Mouse (Mus musculus): Measurements from ENCODE around the gene Cemip2.

GRCm38 (mm10) chr19:21789676-21790075, 11.5 kb downstream of the Cemip2 start:
- TF ChIP-seq CTCF (IDR thresholded peaks at IDR 0.05; ENCODE audit: low read depth, low read length): no peak
- no peak for TF ChIP-seq GATA1 (IDR thresholded peaks at IDR 0.05; ENCODE audit: borderline replicate concordance, low read length)
